Mouse (Mus musculus) liver, adult 2 months (tissue): Measurements from ENCODE around the gene Slc4a8. TPM values are rescaled to one million over a fixed set of nuclear protein-coding genes. Genes with fewer than 3 reads are reported as not detected.

Experiments
- DNase-seq: peaks from one replicate; pipeline ENCODE4 v3.0.0-alpha.2; 2011; ENCODE audit warnings: low read depth, low spot score; ENCODE audit errors: extremely low read depth
- H3K27ac ChIP-seq: fragments of 200-500 bp; replicated peaks from 2 replicates; pipeline ENCODE4 v1.5.1; 2012; ENCODE audit warnings: low read depth, mild to moderate bottlenecking, control low read depth, inconsistent platforms, low read length; ENCODE audit not compliant: insufficient read depth
- H3K27me3 ChIP-seq: fragments of 200-500 bp; 2 replicates; pipeline ENCODE4 v1.6.1; 2012; ENCODE audit warnings: mild to moderate bottlenecking, moderate library complexity, low read length, inconsistent platforms; ENCODE audit not compliant: control insufficient read depth, insufficient read depth
- H3K36me3 ChIP-seq: fragments of 200-500 bp; 2 replicates; pipeline ENCODE4 v1.6.1; 2012; ENCODE audit warnings: low read length, inconsistent platforms; ENCODE audit not compliant: control insufficient read depth, insufficient read depth
- H3K4me1 ChIP-seq: fragments of 200-500 bp; 2 replicates; pipeline ENCODE4 v1.6.1; 2011; ENCODE audit warnings: low read length; ENCODE audit not compliant: control insufficient read depth, insufficient read depth
- H3K4me3 ChIP-seq: fragments of 200-500 bp; 2 replicates; pipeline ENCODE4 v1.5.1; 2011; ENCODE audit warnings: low read depth, mild to moderate bottlenecking, control low read depth, low read length, moderate library complexity; ENCODE audit not compliant: insufficient read depth
- H3K79me2 ChIP-seq: fragments of 200-500 bp; 2 replicates; pipeline ENCODE4 v1.6.1; 2012; ENCODE audit warnings: inconsistent platforms, mild to moderate bottlenecking, low read length, moderate library complexity; ENCODE audit not compliant: control insufficient read depth, insufficient read depth
- H3K9ac ChIP-seq: fragments of 200-500 bp; 2 replicates; pipeline ENCODE4 v1.6.1; 2012; ENCODE audit warnings: low read depth, mild to moderate bottlenecking, control low read depth, inconsistent platforms, low read length
- CTCF ChIP-seq: fragments of 200-500 bp; IDR thresholded peaks from 2 replicates; pipeline ENCODE4 v1.5.1; 2011; ENCODE audit warnings: low read depth, low read length, control low read depth
- POLR2A ChIP-seq: fragments of 200-500 bp; IDR thresholded peaks from 2 replicates; pipeline ENCODE4 v1.6.1; 2011; ENCODE audit warnings: low read length, control low read depth; ENCODE audit not compliant: insufficient read depth; ENCODE audit errors: extremely low read depth
- WGBS: fragments of 180-500 bp; shearing (Covaris S2); methylation state at CpG from one replicate; pipeline ENCODE4 v1.1.7; 2018; 5-methylcytosine and 5-hydroxymethylcytosine counted together
- polyA plus RNA-seq: library from polyadenylated mRNA; depleted of rRNA; stranded (reverse); fragments of >200 nt; gene quantifications from 2 replicates; pipeline ENCODE4 v1.2.3, GENCODE M21; 2012
- total RNA-seq: library from RNA; depleted of rRNA; stranded (reverse); fragments of >200 nt; gene quantifications from 2 replicates; pipeline ENCODE4 v1.2.3, GENCODE M21; 2014

Gene Slc4a8
- total and polyA plus RNA-seq, 2 experiments: 0.16 to 0.18 TPM

- Histone ChIP-seq H3K36me3 (no peaks in the 10 kb centered on the region), H3K9ac (no peak overlapping the region), H3K4me1 (no peaks in the 10 kb centered on the region), H3K4me3 (no peak overlapping the region), H3K27ac (no peak overlapping the region), H3K27me3 (no peaks in the 10 kb centered on the region), H3K79me2 (no peaks in the 10 kb centered on the region)
- no peak for TF ChIP-seq CTCF
- no peak for TF ChIP-seq POLR2A
- DNase-seq: no peak
- 54% methylated on average over 32 of the region's 32 CpGs for WGBS
Measured at GRCm38 (mm10) chr15:100777020-100778016, 15.8 kb downstream of the Slc4a8 start.

GRCm38 (mm10) chr15:100779896-100780295 lies 18.3 kb downstream of the Slc4a8 start:
- Histone ChIP-seq H3K27ac (no peak overlapping the region), H3K79me2 (no peaks in the 10 kb centered on the region), H3K4me1 (no peaks in the 10 kb centered on the region), H3K9ac (no peak overlapping the region), H3K36me3 (no peaks in the 10 kb centered on the region), H3K4me3 (no peak overlapping the region), H3K27me3 (no peaks in the 10 kb centered on the region)
- WGBS: 61% methylated on average over 10 of the region's 10 CpGs
- TF ChIP-seq POLR2A: no peak
- no peak for TF ChIP-seq CTCF
- no peak for DNase-seq

GRCm38 (mm10) chr15:100783244-100783987 lies 21.9 kb downstream of the Slc4a8 start:
- H3K79me2 ChIP-seq: no peaks in the 10 kb centered on the region
- H3K4me1 ChIP-seq: no peaks in the 10 kb centered on the region
- no peak overlapping the region for H3K9ac ChIP-seq
- no peak for DNase-seq
- no peaks in the 10 kb centered on the region for H3K27me3 ChIP-seq
- H3K27ac ChIP-seq: no peak overlapping the region
- H3K36me3 ChIP-seq: no peaks in the 10 kb centered on the region
- H3K4me3 ChIP-seq: no peak overlapping the region
- WGBS: 91% methylated on average over 13 of the region's 13 CpGs
- TF ChIP-seq POLR2A: no peak
- TF ChIP-seq CTCF: no peak

GRCm38 (mm10) chr15:100790219-100790618 lies 28.7 kb downstream of the Slc4a8 start:
- Histone ChIP-seq H3K27ac (no peak overlapping the region), H3K27me3 (no peaks in the 10 kb centered on the region), H3K4me3 (no peak overlapping the region), H3K9ac (no peak overlapping the region), H3K79me2 (no peaks in the 10 kb centered on the region), H3K36me3 (no peaks in the 10 kb centered on the region), H3K4me1 (no peaks in the 10 kb centered on the region)
- TF ChIP-seq CTCF (no peak), POLR2A (no peak)
- DNase-seq: no peak
- 84% methylated on average over 6 of the region's 6 CpGs for WGBS

GRCm38 (mm10) chr15:100792324-100792723 lies 30.8 kb downstream of the Slc4a8 start:
- Histone ChIP-seq H3K36me3 (no peaks in the 10 kb centered on the region), H3K27me3 (no peaks in the 10 kb centered on the region), H3K9ac (no peak overlapping the region), H3K4me3 (no peak overlapping the region), H3K27ac (no peak overlapping the region), H3K79me2 (no peaks in the 10 kb centered on the region), H3K4me1 (no peaks in the 10 kb centered on the region)
- WGBS: 57% methylated on average over 2 of the region's 2 CpGs
- DNase-seq: no peak
- no peak for TF ChIP-seq POLR2A
- no peak for TF ChIP-seq CTCF
